Mouse (Mus musculus) heart, adult 2 months (tissue): ENCODE results near the gene Ccdc114.

ENCODE experiments used
- CTCF ChIP-seq: fragments of 200-600 bp; IDR thresholded peaks from 2 replicates; pipeline ENCODE4 v1.8.1; 2022; ENCODE audit warnings: antibody characterized with exemption, mild to moderate bottlenecking, moderate library complexity
- EP300 ChIP-seq: fragments of 200-500 bp; IDR thresholded peaks from 2 replicates; pipeline ENCODE4 v1.6.1; 2011; ENCODE audit warnings: low read depth, low read length, control low read depth; ENCODE audit not compliant: insufficient read depth

- TF ChIP-seq EP300, result peak; percentile 87
- TF ChIP-seq CTCF, result no peak
Observed at GRCm38 (mm10) chr7:45922928-45923761, 727 bp upstream of the Ccdc114 start.
